Mouse (Mus musculus): ENCODE results near the gene Atp5d.
A peak's percentile ranks its signal among the peaks of the same experiment; 100 is the strongest.

The Atp5d gene

GRCm38 (mm10) chr10:80117736-80118135 is 20.7 kb upstream of the Atp5d start:
- DNase-seq (ENCODE audit: low read depth, low spot score): peak; percentile 64

DNA sequence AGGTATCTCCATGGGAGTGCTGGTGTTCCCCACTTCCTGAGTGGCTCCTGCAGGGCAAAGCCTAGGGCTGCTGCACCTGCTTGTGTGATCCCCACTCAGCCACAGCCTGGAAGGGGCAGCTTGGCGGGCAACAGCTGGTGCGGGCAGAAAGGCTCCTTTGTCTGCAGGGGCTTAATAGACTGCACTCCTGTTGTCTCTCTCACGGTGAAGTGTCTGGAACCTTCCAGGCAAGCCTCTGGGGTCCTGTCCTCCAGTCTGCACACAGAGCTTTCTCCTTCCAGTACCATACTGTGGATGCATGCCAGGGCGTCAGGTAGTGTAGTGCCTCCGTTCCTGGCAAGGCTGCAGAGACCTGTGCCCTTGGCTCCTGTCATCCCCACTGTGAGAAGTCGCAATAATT is 19.9 kb upstream of the Atp5d start:
- DNase-seq (ENCODE audit: low read depth, low spot score): no peak

DNA sequence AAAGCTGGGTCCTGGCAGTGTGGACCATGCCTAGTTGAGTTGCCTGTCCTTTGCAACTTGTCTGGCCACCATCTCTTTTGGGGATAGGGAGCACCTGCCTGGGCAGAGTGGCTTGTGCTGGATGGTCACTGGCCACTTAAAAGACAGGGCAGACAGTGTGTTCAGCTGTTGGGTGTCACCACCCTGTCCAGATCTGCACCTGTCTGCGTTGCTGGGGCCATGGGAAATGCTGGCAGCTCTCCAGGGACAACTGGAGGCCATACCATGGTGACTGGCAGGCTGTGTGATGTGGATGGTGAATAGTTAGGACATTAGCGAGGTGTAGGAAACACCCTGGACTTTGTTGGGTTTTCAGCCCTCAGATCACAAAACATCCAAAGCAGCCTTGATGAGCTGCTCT is 18.3 kb upstream of the Atp5d start:
- no peak for DNase-seq (ENCODE audit: low read depth, low spot score)

GRCm38 (mm10) chr10:80121639-80122038 is 16.8 kb upstream of the Atp5d start:
- DNase-seq (ENCODE audit: low read depth, low spot score): no peak

- DNase-seq (ENCODE audit: low read depth, low spot score): no peak
Measured at GRCm38 (mm10) chr10:80123932-80124562, 14.4 kb upstream of the Atp5d start.

DNA sequence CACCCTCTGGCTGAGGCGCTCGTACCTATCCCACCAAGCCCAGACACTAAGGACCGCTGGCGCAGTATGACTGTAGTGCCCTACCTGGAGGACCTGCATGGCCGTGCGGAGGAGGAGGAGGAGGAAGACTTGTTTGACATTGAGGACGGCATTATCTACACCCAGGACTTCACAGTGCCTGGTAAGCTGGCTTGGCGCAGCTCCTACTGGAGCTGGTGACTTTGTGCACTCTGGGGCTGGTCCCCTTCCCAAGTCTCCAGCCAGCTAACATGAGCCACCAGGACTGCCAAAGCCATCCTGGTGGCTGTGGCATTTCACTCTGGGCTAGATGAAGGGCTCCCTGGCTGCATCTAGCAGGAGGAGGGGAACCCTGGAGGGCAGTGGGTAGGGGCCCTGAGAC is 10.5 kb upstream of the Atp5d start:
- no peak for DNase-seq (ENCODE audit: low read depth, low spot score)

DNA sequence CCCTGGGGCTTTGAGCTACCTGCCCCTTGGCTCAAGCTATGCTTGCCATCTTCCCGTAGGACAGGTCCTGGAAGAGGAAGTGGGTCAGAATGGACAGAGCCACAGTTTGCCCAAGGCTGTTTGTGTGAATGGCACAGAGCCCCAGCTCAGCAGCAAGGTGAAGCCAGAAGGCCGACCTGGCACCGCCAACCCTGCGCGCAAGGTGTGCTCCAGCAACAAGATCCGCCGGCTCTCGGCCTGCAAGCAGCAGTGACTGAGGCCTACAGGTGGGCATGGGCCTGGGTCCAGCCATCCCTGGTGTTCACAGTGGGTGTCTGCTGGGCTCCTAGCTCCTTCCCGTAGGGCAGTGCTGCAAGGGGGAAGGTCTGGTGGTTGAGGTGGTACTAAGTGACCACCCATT is 8.6 kb upstream of the Atp5d start:
- peak; percentile 89 for DNase-seq (ENCODE audit: low read depth, low spot score)

DNA sequence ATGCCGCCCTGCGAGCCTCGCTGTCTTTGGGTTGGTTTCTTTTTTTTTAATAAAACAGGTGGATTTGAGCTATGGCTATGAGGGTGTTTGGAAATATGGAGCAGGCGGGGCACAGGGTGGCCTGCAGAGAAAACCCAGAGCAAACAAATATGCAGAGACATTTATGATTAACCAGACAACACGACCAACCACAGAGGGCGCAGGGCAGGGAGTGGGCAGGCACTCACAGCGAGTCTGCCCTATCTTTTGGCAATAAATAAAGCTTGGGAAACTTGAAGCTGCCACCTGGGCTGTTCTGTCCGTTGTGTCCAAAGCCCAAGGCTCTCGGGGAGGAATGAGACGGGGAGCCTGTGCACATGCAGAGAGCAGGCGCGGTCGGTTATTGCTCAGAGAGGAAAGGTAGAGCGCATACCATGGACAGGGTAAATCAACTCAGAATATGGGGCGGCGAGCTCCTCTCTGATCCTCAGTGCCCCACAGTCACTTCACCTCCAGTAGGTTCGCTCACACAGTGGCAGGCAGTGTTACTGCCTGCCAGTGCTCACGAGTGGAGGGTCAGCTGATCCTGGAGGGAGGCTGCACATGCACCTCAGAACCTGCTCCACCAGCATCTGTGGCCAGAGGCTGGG is 7.9 kb upstream of the Atp5d start:
- DNase-seq (ENCODE audit: low read depth, low spot score): no peak

GRCm38 (mm10) chr10:80131316-80131951 is 7.0 kb upstream of the Atp5d start:
- DNase-seq (ENCODE audit: low read depth, low spot score): peak; percentile 81

GRCm38 (mm10) chr10:80131952-80132350 is 6.5 kb upstream of the Atp5d start:
- peak; percentile 59 for DNase-seq (ENCODE audit: low read depth, low spot score)

DNA sequence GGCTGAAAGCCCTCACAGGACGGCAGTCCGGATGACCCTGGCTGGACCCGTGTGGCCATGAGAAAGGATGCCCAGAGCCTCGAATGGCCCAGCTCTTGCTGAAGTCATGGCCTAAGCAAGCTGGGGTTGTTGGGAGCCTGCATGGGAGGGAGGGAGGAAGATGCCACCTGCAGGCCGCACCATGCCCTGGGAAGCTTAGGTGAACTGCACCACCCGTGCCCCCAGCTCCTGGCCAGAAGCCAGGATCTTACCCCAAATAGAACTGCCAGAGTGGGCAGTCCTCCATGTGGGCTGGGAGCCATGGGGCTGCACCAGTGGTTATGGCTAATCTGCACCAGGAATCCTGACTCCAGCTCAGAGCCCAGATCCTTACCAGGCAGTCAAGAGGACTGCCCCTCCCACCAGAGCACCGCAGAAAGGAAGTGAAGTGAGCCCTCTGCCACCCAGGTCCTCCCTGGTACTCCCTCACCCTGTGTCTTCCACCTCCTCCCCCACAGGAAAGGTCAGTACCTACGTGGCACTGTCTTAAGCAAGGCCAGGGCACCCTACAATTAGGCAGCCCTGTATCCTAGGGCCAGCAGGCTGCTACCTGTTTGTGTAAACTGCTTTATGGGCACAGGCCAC is 5.1 kb upstream of the Atp5d start:
- DNase-seq (ENCODE audit: low read depth, low spot score): no peak

DNA sequence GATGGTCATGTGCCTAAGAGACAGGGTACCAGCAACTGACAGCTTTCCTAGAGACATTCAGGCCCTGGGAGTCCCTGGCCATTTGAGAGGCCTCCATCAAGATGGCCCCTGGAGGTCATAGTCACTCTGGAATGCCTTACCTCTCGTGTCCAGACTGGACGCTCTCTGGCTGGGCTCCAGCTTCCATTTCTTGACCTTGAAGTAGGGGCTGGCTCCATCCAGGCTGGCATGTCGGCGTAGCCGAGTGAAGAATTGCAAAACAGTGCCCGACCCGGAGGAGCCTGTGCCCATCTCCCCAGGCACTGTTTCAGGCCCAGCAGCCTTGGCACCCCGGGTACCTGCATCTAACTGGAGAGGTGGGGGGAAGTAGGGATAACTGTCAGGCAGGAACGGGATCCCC is 4.0 kb upstream of the Atp5d start:
- DNase-seq (ENCODE audit: low read depth, low spot score): no peak

DNA sequence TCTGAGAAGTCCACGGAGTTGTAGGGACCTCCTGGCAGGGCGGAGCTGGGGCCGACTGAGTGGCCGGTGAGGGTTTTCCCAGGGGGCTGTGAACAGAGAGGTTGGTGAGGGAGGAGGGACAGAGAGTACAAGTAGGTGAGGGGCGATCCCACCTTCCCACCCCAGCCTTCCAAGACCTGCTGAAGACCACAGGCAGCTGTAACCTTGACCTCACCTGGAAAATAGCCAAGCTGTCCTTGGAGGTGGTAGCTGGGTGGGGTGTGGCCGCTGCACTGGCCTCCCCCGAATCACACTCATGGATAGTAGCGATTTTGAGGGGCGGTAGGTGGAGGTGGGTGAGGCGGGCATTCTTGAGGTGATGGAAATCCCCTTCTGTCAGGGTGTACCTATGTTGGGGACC is 3.3 kb upstream of the Atp5d start:
- no peak for DNase-seq (ENCODE audit: low read depth, low spot score)

DNA sequence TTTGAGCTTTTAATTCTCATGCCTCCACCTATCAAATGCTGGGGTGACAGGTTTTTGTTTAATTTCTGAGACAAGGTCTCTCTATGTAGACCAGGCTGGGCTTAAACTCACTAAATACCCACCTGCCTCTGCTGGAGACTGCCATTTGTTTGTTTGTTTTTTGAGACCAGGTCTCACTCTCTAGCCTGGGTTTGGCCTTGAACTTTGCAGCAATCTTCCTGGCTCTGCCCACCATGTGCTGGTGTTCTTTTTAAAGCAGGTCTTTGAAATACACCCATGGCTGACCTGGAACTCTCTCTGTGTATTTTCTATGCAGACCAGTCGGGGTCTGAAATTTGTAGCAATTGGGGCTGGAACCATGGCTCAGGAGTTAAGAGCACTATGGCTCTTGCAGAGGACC is 2.8 kb upstream of the Atp5d start:
- no peak for DNase-seq (ENCODE audit: low read depth, low spot score)

- no peak for DNase-seq (ENCODE audit: low read depth, low spot score)
Measured at GRCm38 (mm10) chr10:80136179-80136951, 2.1 kb upstream of the Atp5d start.

DNA sequence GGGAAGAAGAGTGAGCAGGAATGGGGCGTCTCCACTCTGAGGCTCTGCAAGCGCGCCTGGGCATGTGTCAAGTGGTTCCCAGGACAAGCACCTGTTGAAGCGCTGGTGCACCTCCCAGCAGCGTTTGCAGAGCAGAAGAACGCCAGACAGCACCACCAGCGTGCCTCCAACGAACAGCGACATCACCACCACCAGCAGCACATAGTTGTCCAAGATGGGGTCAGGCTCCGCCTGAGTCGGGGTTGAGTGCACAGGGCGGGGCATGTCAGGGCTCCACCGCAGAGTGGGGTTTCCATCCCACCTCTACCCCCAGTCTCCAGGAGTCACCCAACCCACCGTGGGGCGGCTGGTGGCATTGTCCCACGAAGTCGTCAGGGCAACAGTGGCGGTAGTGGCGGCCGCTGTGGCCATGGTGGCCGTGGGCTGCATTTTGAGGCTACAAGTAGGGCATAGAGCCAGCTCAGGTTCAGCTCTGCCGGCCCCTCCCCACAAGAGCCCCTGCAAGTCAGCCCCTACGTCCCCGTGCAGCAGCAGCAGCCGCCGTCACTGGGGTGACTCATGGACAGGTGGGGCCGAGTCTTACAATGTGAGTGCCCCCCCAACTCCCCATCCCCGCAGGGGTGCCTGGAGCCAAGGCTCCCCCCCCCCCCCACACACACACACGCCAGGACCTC is 1.3 kb upstream of the Atp5d start:
- DNase-seq (ENCODE audit: low read depth, low spot score): peak; percentile 90

DNA sequence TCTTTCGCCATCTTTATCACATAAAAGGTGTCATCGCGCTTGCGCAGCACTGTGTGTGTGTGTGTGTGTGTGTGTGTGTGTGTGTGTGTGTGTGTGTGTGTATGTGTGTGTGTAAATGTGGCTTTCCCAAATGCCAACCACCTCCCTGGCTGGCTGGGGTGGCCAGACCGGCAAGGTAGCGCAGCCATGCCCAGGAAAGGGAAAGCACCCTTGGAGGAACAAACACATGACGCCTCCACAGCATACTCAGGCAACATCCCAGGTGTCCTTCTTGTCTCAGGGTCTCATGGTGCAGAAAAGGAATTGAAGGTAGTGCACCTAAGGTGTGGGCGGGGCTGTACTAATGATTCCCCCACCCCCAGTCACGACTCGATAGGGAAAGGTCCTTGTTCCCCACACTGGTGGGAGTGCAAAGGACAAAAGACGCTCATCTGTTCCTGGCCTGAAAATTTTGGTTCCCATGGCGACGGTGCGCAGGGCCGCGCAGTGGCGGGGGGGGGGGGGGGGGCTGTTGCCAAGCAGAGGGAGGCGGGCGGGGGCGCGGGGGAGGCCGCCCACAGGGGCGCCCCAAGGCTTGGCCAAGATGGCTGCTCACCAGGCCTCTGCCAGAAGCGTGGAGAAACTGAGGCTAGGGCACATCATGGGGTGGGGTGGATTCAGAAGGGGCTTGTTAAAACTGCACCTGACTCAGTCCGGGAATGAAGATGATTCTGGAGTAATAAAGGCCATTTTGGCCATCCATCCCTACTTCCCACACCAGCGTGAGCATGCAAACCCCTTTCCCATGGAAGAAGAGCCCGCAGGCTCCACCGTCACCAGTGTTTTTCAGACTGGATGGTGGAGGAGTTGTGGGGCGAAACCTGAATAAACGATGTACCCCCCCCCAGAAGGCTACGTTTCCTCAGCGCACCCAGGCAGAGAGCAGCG is 543 bp upstream of the Atp5d start:
- DNase-seq (ENCODE audit: low read depth, low spot score): peak; percentile 81

GRCm38 (mm10) chr10:80139439-80139775 is 975 bp downstream of the Atp5d start:
- DNase-seq (ENCODE audit: low read depth, low spot score): no peak

GRCm38 (mm10) chr10:80139975-80140665 is 1.7 kb downstream of the Atp5d start:
- no peak for DNase-seq (ENCODE audit: low read depth, low spot score)

GRCm38 (mm10) chr10:80140666-80141035 is 2.2 kb downstream of the Atp5d start, which contains the start of gene Cbarp:
TSS of gene Cbarp (minus strand) at chr10:80140835.
- no peak for DNase-seq (ENCODE audit: low read depth, low spot score)

All from brain, adult 2 months (tissue).